Mouse (Mus musculus) ES-E14 (cell line): ENCODE data around the gene Srm.

Experiments used
- MAFK ChIP-seq: IDR thresholded peaks from 2 replicates; pipeline ENCODE4 v1.6.1; 2014; ENCODE audit warnings: mild to moderate bottlenecking, low read depth, low read length, inconsistent platforms; ENCODE audit not compliant: insufficient read depth
- ZC3H11A ChIP-seq: IDR thresholded peaks from 2 replicates; pipeline ENCODE4 v1.6.1; 2012; ENCODE audit warnings: low read depth, mild to moderate bottlenecking, inconsistent platforms, low read length, borderline replicate concordance

DNA sequence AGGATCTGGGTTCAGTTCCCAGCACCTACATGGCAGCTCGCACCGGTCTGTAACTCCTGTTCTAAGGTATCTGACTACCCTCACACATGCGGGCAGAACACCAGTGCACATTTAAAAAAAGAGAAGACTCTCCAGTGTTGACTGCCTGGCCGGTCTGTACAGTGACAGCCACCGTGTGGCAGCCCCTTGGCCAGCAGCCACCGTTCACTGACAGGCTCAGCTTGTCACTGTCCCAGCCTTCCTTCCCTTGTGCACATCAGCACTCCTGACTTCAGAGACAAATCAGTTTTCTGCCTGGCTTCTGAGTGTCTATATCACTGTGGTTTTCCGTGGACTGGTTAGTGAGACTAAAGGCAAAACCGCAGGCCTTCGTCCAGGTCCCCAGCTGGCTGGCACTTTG lies 2.5 kb upstream of the Srm start:
- TF ChIP-seq ZC3H11A (no peak), MAFK (no peak)
